Mouse (Mus musculus) erythroblast, embryonic 14.5 days (primary cell): ENCODE measurements around the gene Stard7. TPM values are rescaled to one million over a fixed set of nuclear protein-coding genes. Genes with fewer than 3 reads are reported as not detected.

Source experiments
- H3K27me3 ChIP-seq: 2 replicates; pipeline ENCODE4 v1.6.1; 2012; ENCODE audit warnings: inconsistent platforms; ENCODE audit not compliant: control insufficient read depth
- H3K36me3 ChIP-seq: 2 replicates; pipeline ENCODE4 v1.6.1; 2012; ENCODE audit warnings: mild to moderate bottlenecking, inconsistent platforms; ENCODE audit not compliant: control insufficient read depth
- H3K4me1 ChIP-seq: 2 replicates; pipeline ENCODE4 v1.6.1; 2012; ENCODE audit warnings: inconsistent platforms; ENCODE audit not compliant: control insufficient read depth
- H3K4me3 ChIP-seq: replicated peaks from 2 replicates; pipeline ENCODE3; 2012; ENCODE audit warnings: moderate library complexity, mild to moderate bottlenecking, inconsistent platforms
- H3K9me3 ChIP-seq: 2 replicates; pipeline ENCODE4 v1.6.1; 2012; ENCODE audit warnings: low read length, inconsistent platforms, mixed read lengths; ENCODE audit not compliant: control insufficient read depth
- GATA1 ChIP-seq: IDR thresholded peaks from 2 replicates; pipeline ENCODE4 v1.6.1; 2012; ENCODE audit warnings: low read length, inconsistent platforms, mixed read lengths
- TAL1 ChIP-seq: IDR thresholded peaks from 3 replicates; pipeline ENCODE4 v1.6.1; 2012; ENCODE audit warnings: low read length, inconsistent platforms, mixed read lengths
- polyA plus RNA-seq: library from polyadenylated mRNA; stranded (reverse); fragments of >175 nt; gene quantifications from 2 replicates; pipeline ENCODE4 v1.2.3, GENCODE M21; 2012

Stard7 gene
- polyA plus RNA-seq, 1 experiment: 1.5 TPM

DNA sequence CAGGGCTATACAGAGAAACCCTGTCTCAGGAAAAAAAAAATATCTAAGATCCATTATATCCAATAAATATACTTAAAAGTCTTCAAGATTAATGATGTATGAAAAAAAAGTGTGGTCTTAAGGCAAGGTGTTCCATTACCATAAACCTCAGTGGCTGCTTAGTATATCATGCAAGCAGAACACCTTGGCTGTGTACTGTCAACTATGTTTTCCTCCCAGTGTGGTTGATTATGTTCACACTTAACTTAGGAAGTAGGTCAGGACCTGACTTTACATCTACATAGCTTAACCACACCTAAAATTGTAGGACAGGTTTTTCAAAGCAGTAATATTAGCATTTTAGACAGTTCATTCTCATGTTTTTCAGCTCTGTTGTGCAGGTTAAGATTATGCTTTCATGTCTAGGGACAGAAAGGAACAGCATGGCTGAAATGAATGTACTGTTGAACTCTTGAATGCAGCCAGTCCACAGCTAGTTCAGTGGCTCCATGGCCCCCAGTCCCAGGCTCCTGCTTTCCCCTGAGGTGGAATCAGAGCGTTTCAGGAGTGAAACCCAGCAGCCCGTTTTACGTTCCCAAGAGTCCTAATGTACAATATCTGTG is 34.7 kb downstream of the Stard7 start:
- TF ChIP-seq GATA1 (no peak), TAL1 (no peak)
- Histone ChIP-seq H3K27me3 (no peaks in the 10 kb centered on the region), H3K36me3 (peaks cover 25% of the 10 kb centered on the region)

GRCm38 (mm10) chr2:127306123-127306522 is 36.1 kb downstream of the Stard7 start:
- TF ChIP-seq TAL1: no peak
- TF ChIP-seq GATA1: no peak
- H3K36me3 ChIP-seq: peaks cover 11% of the 10 kb centered on the region
- H3K9me3 ChIP-seq: peaks cover 4% of the 10 kb centered on the region; the same call in 1 of the 2 replicates
- no peaks in the 10 kb centered on the region for H3K4me1 ChIP-seq
- no peaks in the 10 kb centered on the region for H3K27me3 ChIP-seq
- no peak overlapping the region for H3K4me3 ChIP-seq

More for the DNA sequence above, 34.7 kb downstream of the Stard7 start:
- H3K4me1 ChIP-seq: no peaks in the 10 kb centered on the region
- peaks cover 4% of the 10 kb centered on the region; the same call in 1 of the 2 replicates for H3K9me3 ChIP-seq
- H3K4me3 ChIP-seq: no peak overlapping the region

GRCm38 (mm10) chr2:127307179-127307578 is 37.2 kb downstream of the Stard7 start:
- H3K9me3 ChIP-seq: peaks cover 3% of the 10 kb centered on the region; the same call in 1 of the 2 replicates
- H3K4me3 ChIP-seq: no peak overlapping the region
- H3K4me1 ChIP-seq: no peaks in the 10 kb centered on the region
- H3K27me3 ChIP-seq: no peaks in the 10 kb centered on the region
- peaks cover 1% of the 10 kb centered on the region for H3K36me3 ChIP-seq
- TF ChIP-seq GATA1 (no peak), TAL1 (no peak)

GRCm38 (mm10) chr2:127308660-127309059 is 38.6 kb downstream of the Stard7 start:
- H3K4me1 ChIP-seq: no peaks in the 10 kb centered on the region
- no peaks in the 10 kb centered on the region for H3K27me3 ChIP-seq
- no peaks in the 10 kb centered on the region for H3K9me3 ChIP-seq
- no peaks in the 10 kb centered on the region for H3K36me3 ChIP-seq
- H3K4me3 ChIP-seq: no peak overlapping the region
- no peak for TF ChIP-seq GATA1
- TF ChIP-seq TAL1: no peak

DNA sequence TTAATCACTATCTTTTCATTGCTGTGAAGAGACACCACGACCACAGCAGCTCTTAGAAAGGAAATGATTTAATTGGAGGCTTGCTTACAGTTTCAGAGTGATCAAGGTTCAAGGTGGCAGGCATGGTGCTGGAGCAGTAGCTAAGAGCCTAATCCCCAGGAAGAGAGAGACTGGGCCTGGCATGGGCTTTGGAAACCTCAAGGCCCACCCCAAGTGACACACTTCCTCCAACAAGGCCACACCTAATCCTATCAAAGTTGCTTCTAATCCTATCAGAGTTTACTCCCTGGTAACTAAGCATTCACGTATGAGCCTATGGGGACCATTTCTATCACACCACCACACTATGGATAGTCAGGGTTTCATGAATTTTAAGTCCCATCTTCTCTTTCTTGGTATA is 40.2 kb downstream of the Stard7 start:
- Histone ChIP-seq H3K4me3 (no peak overlapping the region), H3K4me1 (no peaks in the 10 kb centered on the region), H3K36me3 (no peaks in the 10 kb centered on the region), H3K27me3 (no peaks in the 10 kb centered on the region), H3K9me3 (no peaks in the 10 kb centered on the region)
- TF ChIP-seq TAL1 (no peak), GATA1 (no peak)

- no peaks in the 10 kb centered on the region for H3K27me3 ChIP-seq
Observed at GRCm38 (mm10) chr2:127310685-127311084, 40.7 kb downstream of the Stard7 start.

DNA sequence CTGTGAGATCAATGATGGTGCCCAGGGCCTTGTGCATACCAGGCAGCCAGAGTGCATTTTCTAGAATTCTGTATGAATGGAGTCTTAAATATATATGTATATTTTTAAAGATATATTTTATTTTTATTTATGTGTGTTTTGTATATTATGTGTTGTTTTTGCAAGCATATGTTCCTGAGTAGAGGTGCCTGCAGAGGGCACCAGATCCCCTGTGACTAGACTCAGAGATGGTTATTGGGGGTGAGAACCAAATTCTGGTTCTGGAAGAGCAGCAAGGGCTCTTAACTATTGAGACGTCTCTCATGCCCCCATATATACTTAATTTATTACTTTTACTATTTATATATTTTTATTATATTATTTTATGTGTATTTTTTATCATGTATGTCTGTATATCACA is 41.2 kb downstream of the Stard7 start:
- no peaks in the 10 kb centered on the region for H3K4me1 ChIP-seq
- no peaks in the 10 kb centered on the region for H3K9me3 ChIP-seq
- no peaks in the 10 kb centered on the region for H3K36me3 ChIP-seq
- TF ChIP-seq GATA1: no peak
- TF ChIP-seq TAL1: no peak
- no peaks in the 10 kb centered on the region for H3K27me3 ChIP-seq
- no peak overlapping the region for H3K4me3 ChIP-seq

More at GRCm38 (mm10) chr2:127310685-127311084, 40.7 kb downstream of the Stard7 start:
- no peaks in the 10 kb centered on the region for H3K4me1 ChIP-seq
- no peak overlapping the region for H3K4me3 ChIP-seq
- TF ChIP-seq TAL1: no peak
- TF ChIP-seq GATA1: no peak
- no peaks in the 10 kb centered on the region for H3K36me3 ChIP-seq
- H3K9me3 ChIP-seq: no peaks in the 10 kb centered on the region

DNA sequence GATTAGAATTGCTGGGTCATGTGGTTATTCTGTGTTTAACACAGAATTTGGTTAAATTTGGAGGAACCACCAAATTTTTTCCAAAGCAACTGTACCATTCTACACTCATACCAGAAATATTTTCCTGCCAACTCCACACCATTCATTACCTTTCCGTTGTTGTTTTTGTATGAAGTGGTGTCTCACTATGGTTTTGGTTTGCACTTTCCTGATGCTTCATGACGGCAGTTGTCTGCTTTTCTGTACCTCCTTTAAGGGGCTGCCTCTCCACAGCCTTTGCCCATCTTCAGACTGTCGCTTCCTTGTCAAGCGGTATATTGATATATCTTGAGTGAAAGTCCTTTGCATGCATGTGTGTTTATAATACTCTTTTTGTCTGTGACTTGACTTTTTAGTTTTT is 42.8 kb downstream of the Stard7 start:
- no peaks in the 10 kb centered on the region for H3K9me3 ChIP-seq
- H3K4me3 ChIP-seq: no peak overlapping the region
- no peaks in the 10 kb centered on the region for H3K4me1 ChIP-seq
- TF ChIP-seq GATA1 (no peak), TAL1 (no peak)
- no peaks in the 10 kb centered on the region for H3K36me3 ChIP-seq
- H3K27me3 ChIP-seq: no peaks in the 10 kb centered on the region

GRCm38 (mm10) chr2:127313878-127314277 is 43.9 kb downstream of the Stard7 start:
- Histone ChIP-seq H3K9me3 (no peaks in the 10 kb centered on the region), H3K4me3 (no peak overlapping the region), H3K4me1 (no peaks in the 10 kb centered on the region), H3K27me3 (no peaks in the 10 kb centered on the region), H3K36me3 (no peaks in the 10 kb centered on the region)
- no peak for TF ChIP-seq TAL1
- TF ChIP-seq GATA1: no peak
